Mouse (Mus musculus) heart, adult 2 months (tissue): ENCODE results near the gene Pramel1. TPM values are rescaled to one million over a fixed set of nuclear protein-coding genes. Genes with fewer than 3 reads are reported as not detected.
"Not testable (repeated sequence)": the region's sequence is repeated elsewhere in the genome, so short reads cannot be mapped to it uniquely, and the experiment has no call there.

Experiments used
- DNase-seq, 2 experiments: peaks; one replicate each; pipeline ENCODE4 v3.0.0; 2021
- H3K27ac ChIP-seq: fragments of 200-600 bp; 2 replicates; pipeline ENCODE4 v1.8.1; 2022
- H3K27me3 ChIP-seq: fragments of 200-500 bp; 2 replicates; pipeline ENCODE4 v1.6.1; 2012; ENCODE audit warnings: mild to moderate bottlenecking, low read length, inconsistent platforms, mixed read lengths; ENCODE audit not compliant: control insufficient read depth, insufficient read depth
- H3K36me3 ChIP-seq: fragments of 200-500 bp; 2 replicates; pipeline ENCODE4 v1.6.1; 2012; ENCODE audit warnings: low read length, inconsistent platforms; ENCODE audit not compliant: control insufficient read depth, insufficient read depth
- H3K4me1 ChIP-seq: fragments of 200-500 bp; 2 replicates; pipeline ENCODE4 v1.6.1; 2011; ENCODE audit warnings: low read length; ENCODE audit not compliant: control insufficient read depth, insufficient read depth
- H3K4me3 ChIP-seq: fragments of 200-600 bp; 2 replicates; pipeline ENCODE4 v1.8.1; 2022
- H3K79me2 ChIP-seq: fragments of 200-500 bp; replicated peaks from 2 replicates; pipeline ENCODE4 v1.6.1; 2012; ENCODE audit warnings: mild to moderate bottlenecking, inconsistent platforms, low read length, moderate library complexity, mixed read lengths; ENCODE audit not compliant: control insufficient read depth, insufficient read depth
- H3K9ac ChIP-seq: fragments of 200-500 bp; 2 replicates; pipeline ENCODE4 v1.6.1; 2012; ENCODE audit warnings: low read depth, mild to moderate bottlenecking, control low read depth, inconsistent platforms, low read length, mixed read lengths
- CTCF ChIP-seq: fragments of 200-600 bp; IDR thresholded peaks from 2 replicates; pipeline ENCODE4 v1.8.1; 2022; ENCODE audit warnings: antibody characterized with exemption, mild to moderate bottlenecking, moderate library complexity
- EP300 ChIP-seq: fragments of 200-500 bp; IDR thresholded peaks from 2 replicates; pipeline ENCODE4 v1.6.1; 2011; ENCODE audit warnings: low read depth, low read length, control low read depth; ENCODE audit not compliant: insufficient read depth
- POLR2A ChIP-seq: fragments of 200-500 bp; IDR thresholded peaks from 2 replicates; pipeline ENCODE4 v1.6.1; 2011; ENCODE audit warnings: mild to moderate bottlenecking, low read depth, low read length, control low read depth; ENCODE audit not compliant: insufficient read depth
- WGBS: fragments of 180-500 bp; shearing (Covaris S2); methylation state at CpG from one replicate; pipeline ENCODE4 v1.1.7; 2018; 5-methylcytosine and 5-hydroxymethylcytosine counted together
- intact Hi-C: fragments of 180-260 bp; cut with DNase I; formaldehyde crosslinking; loops from one replicate; pipeline ENCODE4 v1.15.1; 2025
- long read RNA-seq: library from polyadenylated mRNA; stranded (forward); transcript quantifications from one replicate; pipeline ENCODE4 v2.0.0, GENCODE M21; 2021
- polyA plus RNA-seq: library from polyadenylated mRNA; depleted of rRNA; stranded (reverse); fragments of >200 nt; gene quantifications from 2 replicates; pipeline ENCODE4 v1.2.3, GENCODE M21; 2012; rRNA removed
- total RNA-seq, 2 experiments: library from RNA; stranded (reverse); gene quantifications; 2 replicates each; pipeline ENCODE4 v1.2.3; 2021

The Pramel1 gene
- total RNA-seq (not detected), polyA plus RNA-seq (not detected in 2 replicates)
- long read RNA-seq, result 0 reads

GRCm38 (mm10) chr4:143394181-143394580 is at the start of gene Pramel1:
Gene Pramel1 (plus strand): TSS chr4:143394428.
- Histone ChIP-seq H3K9ac (no peak within 1 kb of the TSS), H3K27me3 (no peaks in the 10 kb centered on the region; the same call in 1 of the 2 replicates), H3K4me1 (no peaks in the 10 kb centered on the region), H3K4me3 (no peak within 1 kb of the TSS), H3K36me3 (no peaks in the 10 kb centered on the region), H3K79me2 (no peaks in the 10 kb centered on the region), H3K27ac (no peak within 1 kb of the TSS)
- intact Hi-C loops, result no loop called here
- WGBS, result 72% methylated on average over 26 of the region's 26 CpGs
- TF ChIP-seq CTCF (no peak), EP300 (no peak), POLR2A (no peak)
- DNase-seq, result no peak

- H3K27ac ChIP-seq, H3K27me3 ChIP-seq, H3K79me2 ChIP-seq, H3K4me3 ChIP-seq, H3K36me3 ChIP-seq, H3K9ac ChIP-seq, intact Hi-C loops, DNase-seq, H3K4me1 ChIP-seq: not testable (repeated sequence)
- 82% methylated on average over 5 of the region's 5 CpGs for WGBS
Measured at GRCm38 (mm10) chr4:143345491-143345890, 48.7 kb upstream of the Pramel1 start.

GRCm38 (mm10) chr4:143348678-143349077 is 45.5 kb upstream of the Pramel1 start:
- Histone ChIP-seq H3K27me3 (peaks cover 5% of the 10 kb centered on the region), H3K9ac (no peak overlapping the region), H3K27ac (no peak overlapping the region), H3K79me2 (no peaks in the 10 kb centered on the region), H3K36me3 (no peaks in the 10 kb centered on the region), H3K4me1 (no peaks in the 10 kb centered on the region), H3K4me3 (no peak overlapping the region)
- intact Hi-C loops, result no loop called here
- TF ChIP-seq EP300 (no peak), CTCF (no peak)
- no peak for DNase-seq
- 15% methylated on average over 5 of the region's 5 CpGs for WGBS

DNA sequence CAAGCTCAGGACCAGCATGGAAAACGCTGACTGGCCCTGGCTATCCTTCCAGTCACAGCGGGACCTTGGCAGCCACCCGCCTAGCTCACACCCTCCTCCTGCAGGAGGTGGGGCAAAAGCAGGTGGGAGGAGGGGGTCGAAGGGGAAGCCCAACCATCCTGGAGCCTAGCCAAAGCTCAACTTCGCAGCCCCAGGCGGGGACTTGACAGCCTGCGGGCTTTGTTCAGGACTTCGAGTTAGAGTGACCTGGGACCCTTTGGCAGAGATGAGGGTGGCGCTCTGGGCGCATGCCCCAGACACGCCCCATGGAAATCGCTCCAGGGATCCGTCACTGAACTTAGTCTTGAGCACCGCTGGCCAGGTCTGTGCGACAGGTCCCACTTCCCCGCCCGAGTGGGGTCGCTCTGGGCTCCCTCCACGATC is 44.7 kb upstream of the Pramel1 start, which contains the start of gene Lrrc38:
Lrrc38 (plus strand) TSS at position 274 of the 423 bp plus-strand sequence.
- H3K27me3 ChIP-seq, result peaks cover 5% of the 10 kb centered on the region
- no peaks in the 10 kb centered on the region for H3K4me1 ChIP-seq
- H3K4me3 ChIP-seq, result peak within 1 kb of the TSS; percentile 30
- intact Hi-C loops, result no loop called here
- DNase-seq, result peak in 1 of 2 experiments; percentile 14
- H3K79me2 ChIP-seq, result no peaks in the 10 kb centered on the region
- no peaks in the 10 kb centered on the region for H3K36me3 ChIP-seq
- H3K27ac ChIP-seq, result no peak within 1 kb of the TSS
- peak within 1 kb of the TSS; percentile 26; the same call in 1 of the 2 replicates for H3K9ac ChIP-seq
- 2% methylated on average over 19 of the region's 19 CpGs for WGBS
- TF ChIP-seq EP300, result no peak
- TF ChIP-seq CTCF, result no peak
- no peak for TF ChIP-seq POLR2A

GRCm38 (mm10) chr4:143350047-143351015 is 43.9 kb upstream of the Pramel1 start:
- peak overlapping the region; percentile 30 for H3K4me3 ChIP-seq
- no peaks in the 10 kb centered on the region for H3K36me3 ChIP-seq
- peaks cover 5% of the 10 kb centered on the region for H3K27me3 ChIP-seq
- no peak overlapping the region for H3K27ac ChIP-seq
- intact Hi-C loops, result no loop called here
- 4% methylated on average over 72 of the region's 72 CpGs for WGBS
- H3K79me2 ChIP-seq, result no peaks in the 10 kb centered on the region
- H3K9ac ChIP-seq, result peak overlapping the region; percentile 26; the same call in 1 of the 2 replicates
- no peaks in the 10 kb centered on the region for H3K4me1 ChIP-seq
- TF ChIP-seq POLR2A (no peak), CTCF (no peak), EP300 (no peak)
- DNase-seq, result no peak

GRCm38 (mm10) chr4:143352301-143352700 is 41.9 kb upstream of the Pramel1 start:
- Histone ChIP-seq H3K36me3 (no peaks in the 10 kb centered on the region), H3K27me3 (peaks cover 5% of the 10 kb centered on the region), H3K4me1 (no peaks in the 10 kb centered on the region), H3K4me3 (no peak overlapping the region), H3K27ac (no peak overlapping the region), H3K79me2 (no peaks in the 10 kb centered on the region), H3K9ac (no peak overlapping the region)
- DNase-seq, result no peak
- no peak for TF ChIP-seq CTCF
- TF ChIP-seq POLR2A, result no peak
- TF ChIP-seq EP300, result no peak
- WGBS, result 67% methylated on average over 4 of the region's 4 CpGs
- intact Hi-C loops, result no loop called here
